Mouse (Mus musculus) lung, postnatal 36 days (tissue): ENCODE measurements around the gene Cyp1b1.

Experiments used
- DNase-seq: peaks from one replicate; pipeline ENCODE4 v3.0.0; 2022; ENCODE audit warnings: mixed read lengths

Cyp1b1 gene

GRCm38 (mm10) chr17:79714931-79715637 is at the start of gene Cyp1b1:
TSS of gene Cyp1b1 (minus strand) at chr17:79715061.
- DNase-seq = no peak

GRCm38 (mm10) chr17:79761841-79762240 is 47.0 kb upstream of the Cyp1b1 start:
- DNase-seq = peak; percentile 58

- DNase-seq = no peak
Measured at GRCm38 (mm10) chr17:79753831-79754230, 39.0 kb upstream of the Cyp1b1 start.

GRCm38 (mm10) chr17:79752836-79753235 is 38.0 kb upstream of the Cyp1b1 start:
- no peak for DNase-seq

- no peak for DNase-seq
Measured at GRCm38 (mm10) chr17:79751661-79752191, 36.9 kb upstream of the Cyp1b1 start.

GRCm38 (mm10) chr17:79749647-79750046 is 34.8 kb upstream of the Cyp1b1 start:
- no peak for DNase-seq

- no peak for DNase-seq
Measured at GRCm38 (mm10) chr17:79746954-79747353, 32.1 kb upstream of the Cyp1b1 start.

- DNase-seq = peak; percentile 79
Measured at GRCm38 (mm10) chr17:79746146-79746591, 31.3 kb upstream of the Cyp1b1 start.

- peak; percentile 17 for DNase-seq
Measured at GRCm38 (mm10) chr17:79745051-79745731, 30.3 kb upstream of the Cyp1b1 start.

- no peak for DNase-seq
Measured at GRCm38 (mm10) chr17:79743507-79743906, 28.6 kb upstream of the Cyp1b1 start.

- DNase-seq = no peak
Measured at GRCm38 (mm10) chr17:79742635-79743034, 27.8 kb upstream of the Cyp1b1 start.

- DNase-seq = no peak
Measured at GRCm38 (mm10) chr17:79738847-79739498, 24.1 kb upstream of the Cyp1b1 start.

- no peak for DNase-seq
Measured at GRCm38 (mm10) chr17:79737598-79737997, 22.7 kb upstream of the Cyp1b1 start.

- no peak for DNase-seq
Measured at GRCm38 (mm10) chr17:79733039-79733438, 18.2 kb upstream of the Cyp1b1 start.

GRCm38 (mm10) chr17:79730988-79731387 is 16.1 kb upstream of the Cyp1b1 start:
- no peak for DNase-seq

GRCm38 (mm10) chr17:79728585-79729503 is 14.0 kb upstream of the Cyp1b1 start:
- DNase-seq = peak; percentile 28

- no peak for DNase-seq
Measured at GRCm38 (mm10) chr17:79728053-79728584, 13.3 kb upstream of the Cyp1b1 start.

- no peak for DNase-seq
Measured at GRCm38 (mm10) chr17:79726613-79727012, 11.8 kb upstream of the Cyp1b1 start.

GRCm38 (mm10) chr17:79720681-79721080 is 5.8 kb upstream of the Cyp1b1 start:
- no peak for DNase-seq

GRCm38 (mm10) chr17:79715649-79716143 is 835 bp upstream of the Cyp1b1 start:
- DNase-seq = peak; percentile 94

- no peak for DNase-seq
Measured at GRCm38 (mm10) chr17:79714368-79714895, 429 bp downstream of the Cyp1b1 start.
